Mouse (Mus musculus) CD4-positive, CD25-positive, alpha-beta regulatory T cell, adult 4 months (primary cell): ENCODE data around the gene Ube2v1. TPM values are rescaled to one million over a fixed set of nuclear protein-coding genes. Genes with fewer than 3 reads are reported as not detected.
"Not testable (repeated sequence)": the region's sequence is repeated elsewhere in the genome, so short reads cannot be mapped to it uniquely, and the experiment has no call there.

Source experiments
- ATAC-seq: one replicate; pipeline ENCODE4 v1.8.0; 2017
- polyA plus RNA-seq, 2 experiments: library from polyadenylated mRNA; unstranded; fragments of 100-300 nt; shearing (Covaris generic); gene quantifications; one replicate each; pipeline ENCODE4 v1.2.1; 2017

Gene Ube2v1
- polyA plus RNA-seq, 2 experiments from 2014 or later, result 373 to 544 TPM

- no peak for ATAC-seq
Measured at GRCm38 (mm10) chr2:167622352-167622751, 9.5 kb downstream of the Ube2v1 start.

- peak; percentile 78 for ATAC-seq
Measured at GRCm38 (mm10) chr2:167621255-167622087, 10.4 kb downstream of the Ube2v1 start.

- no peak for ATAC-seq
Measured at GRCm38 (mm10) chr2:167617472-167617871, 14.4 kb downstream of the Ube2v1 start.

GRCm38 (mm10) chr2:167617034-167617433 lies 14.9 kb downstream of the Ube2v1 start:
- ATAC-seq, result no peak

GRCm38 (mm10) chr2:167613335-167613734 lies 18.6 kb downstream of the Ube2v1 start:
- ATAC-seq, result not testable (repeated sequence)

- ATAC-seq, result no peak
Measured at GRCm38 (mm10) chr2:167612122-167612521, 19.8 kb downstream of the Ube2v1 start.

- no peak for ATAC-seq
Measured at GRCm38 (mm10) chr2:167611287-167611686, 20.6 kb downstream of the Ube2v1 start.

GRCm38 (mm10) chr2:167606745-167607123 lies 25.2 kb downstream of the Ube2v1 start:
- no peak for ATAC-seq

- no peak for ATAC-seq
Measured at GRCm38 (mm10) chr2:167605817-167606744, 25.8 kb downstream of the Ube2v1 start.

- peak; percentile 83 for ATAC-seq
Measured at GRCm38 (mm10) chr2:167605178-167605794, 26.6 kb downstream of the Ube2v1 start.

- no peak for ATAC-seq
Measured at GRCm38 (mm10) chr2:167602978-167603377, 28.9 kb downstream of the Ube2v1 start.

- ATAC-seq, result no peak
Measured at GRCm38 (mm10) chr2:167602364-167602763, 29.5 kb downstream of the Ube2v1 start.

- ATAC-seq, result no peak
Measured at GRCm38 (mm10) chr2:167600481-167600995, 31.4 kb downstream of the Ube2v1 start.

- no peak for ATAC-seq
Measured at GRCm38 (mm10) chr2:167599917-167600316, 32.0 kb downstream of the Ube2v1 start.

GRCm38 (mm10) chr2:167599195-167599594 lies 32.7 kb downstream of the Ube2v1 start:
- ATAC-seq, result no peak

- ATAC-seq, result no peak
Measured at GRCm38 (mm10) chr2:167597492-167598186, 34.3 kb downstream of the Ube2v1 start.

GRCm38 (mm10) chr2:167596726-167597491 lies 35.0 kb downstream of the Ube2v1 start:
- no peak for ATAC-seq

GRCm38 (mm10) chr2:167596262-167596661 lies 35.6 kb downstream of the Ube2v1 start:
- ATAC-seq, result no peak

- ATAC-seq, result no peak
Measured at GRCm38 (mm10) chr2:167595761-167596171, 36.1 kb downstream of the Ube2v1 start.

- no peak for ATAC-seq
Measured at GRCm38 (mm10) chr2:167594444-167594934, 37.4 kb downstream of the Ube2v1 start.
